Mouse (Mus musculus) splenic B cell, adult 2 months (primary cell): ENCODE measurements around the gene Gm4981.
"Not testable (repeated sequence)": the region's sequence is repeated elsewhere in the genome, so short reads cannot be mapped to it uniquely, and the experiment has no call there.

Experiments
- DNase-seq: peaks from one replicate; pipeline ENCODE4 v3.0.0-alpha.2; 2011; ENCODE audit warnings: low read depth, low spot score
- H3K27me3 ChIP-seq: 2 replicates; pipeline ENCODE4 v1.6.1; 2012; ENCODE audit warnings: mild to moderate bottlenecking, low read length, moderate library complexity, mixed read lengths; ENCODE audit not compliant: control insufficient read depth, poor library complexity, insufficient read depth, severe bottlenecking
- H3K36me3 ChIP-seq: 2 replicates; pipeline ENCODE4 v1.6.1; 2012; ENCODE audit warnings: mild to moderate bottlenecking, low read length, moderate library complexity, mixed read lengths; ENCODE audit not compliant: control insufficient read depth, poor library complexity, insufficient read depth, severe bottlenecking

The Gm4981 gene

DNA sequence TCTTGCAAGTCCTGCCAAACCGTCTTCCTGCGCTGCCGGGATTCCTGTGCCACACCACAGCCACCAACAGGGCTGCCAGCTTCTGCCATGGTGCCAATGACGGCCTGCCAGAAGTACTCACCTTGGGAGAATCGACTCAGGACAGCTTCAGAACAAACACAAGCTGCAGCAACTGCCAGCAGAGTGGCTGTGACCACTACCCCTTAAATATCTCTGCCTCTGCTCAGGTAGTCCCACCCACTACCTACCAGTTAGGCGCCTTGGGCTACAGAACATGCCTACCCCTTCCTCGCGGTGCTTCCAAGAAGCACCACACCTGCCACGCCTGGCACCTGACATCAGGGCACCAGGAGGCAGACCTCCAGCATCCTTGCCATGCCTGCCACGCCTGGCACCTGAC, at the start of gene Gm4981:
TSS of gene Gm4981 (minus strand) at position 89 of the 400 bp plus-strand sequence.
- DNase-seq, result peak; percentile 12
- Histone ChIP-seq H3K36me3 (no peaks in the 10 kb centered on the region), H3K27me3 (no peaks in the 10 kb centered on the region)

GRCm38 (mm10) chr10:58282238-58282637, 45.7 kb upstream of the Gm4981 start:
- no peaks in the 10 kb centered on the region for H3K27me3 ChIP-seq
- DNase-seq, result no peak
- H3K36me3 ChIP-seq, result peaks cover 12% of the 10 kb centered on the region

DNA sequence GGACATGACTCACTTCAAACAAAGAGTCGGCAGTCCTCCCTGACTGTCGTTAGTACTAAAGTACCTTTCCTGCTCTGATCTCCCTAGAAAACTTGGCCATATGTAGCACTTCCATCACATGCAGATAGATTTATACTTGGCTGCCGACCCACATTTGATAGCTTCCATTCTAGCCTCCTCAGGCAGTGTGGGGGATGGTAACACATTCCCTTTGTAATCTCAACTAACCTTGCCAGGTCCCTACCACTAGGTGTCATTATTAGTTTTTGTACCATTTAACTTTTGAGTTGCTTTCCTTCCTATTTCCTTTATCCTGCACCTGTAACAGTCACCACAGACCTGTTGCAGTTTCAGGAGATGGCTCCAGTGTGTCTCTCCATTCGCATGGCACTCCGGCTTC, 22.0 kb upstream of the Gm4981 start:
- H3K27me3 ChIP-seq, result no peaks in the 10 kb centered on the region
- H3K36me3 ChIP-seq, result peaks cover 5% of the 10 kb centered on the region
- peak; percentile 38 for DNase-seq

DNA sequence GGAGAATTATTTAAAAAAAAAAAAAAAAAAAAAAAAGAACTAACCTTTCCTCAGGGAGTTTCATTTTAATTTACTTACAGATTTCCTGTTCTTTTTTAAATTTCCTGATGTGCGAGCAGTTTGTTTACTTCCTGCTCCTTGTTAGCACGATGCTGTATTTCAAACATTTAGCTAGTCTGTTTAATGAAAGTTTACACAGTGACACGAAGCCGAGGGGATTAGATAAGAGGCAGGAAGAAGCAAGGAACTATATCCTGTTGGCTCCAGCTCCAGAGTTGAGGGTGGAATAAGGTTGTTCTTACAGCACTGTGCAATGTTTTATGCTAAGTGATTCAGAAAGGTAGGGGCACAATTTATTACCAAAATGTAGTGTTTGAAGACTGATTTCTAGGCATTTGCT, 19.5 kb upstream of the Gm4981 start:
- H3K27me3 ChIP-seq, result no peaks in the 10 kb centered on the region
- H3K36me3 ChIP-seq, result peaks cover 5% of the 10 kb centered on the region; the same call in 1 of the 2 replicates
- DNase-seq, result no peak

- H3K36me3 ChIP-seq, result peaks cover 3% of the 10 kb centered on the region; the same call in 1 of the 2 replicates
- no peaks in the 10 kb centered on the region for H3K27me3 ChIP-seq
- peak; percentile 96 for DNase-seq
These were observed 18.9 kb upstream of the Gm4981 start, which contains the start of gene Gcc2 for GRCm38 (mm10) chr10:58255213-58255892. Gcc2 (plus strand) TSS chr10:58255497.

DNA sequence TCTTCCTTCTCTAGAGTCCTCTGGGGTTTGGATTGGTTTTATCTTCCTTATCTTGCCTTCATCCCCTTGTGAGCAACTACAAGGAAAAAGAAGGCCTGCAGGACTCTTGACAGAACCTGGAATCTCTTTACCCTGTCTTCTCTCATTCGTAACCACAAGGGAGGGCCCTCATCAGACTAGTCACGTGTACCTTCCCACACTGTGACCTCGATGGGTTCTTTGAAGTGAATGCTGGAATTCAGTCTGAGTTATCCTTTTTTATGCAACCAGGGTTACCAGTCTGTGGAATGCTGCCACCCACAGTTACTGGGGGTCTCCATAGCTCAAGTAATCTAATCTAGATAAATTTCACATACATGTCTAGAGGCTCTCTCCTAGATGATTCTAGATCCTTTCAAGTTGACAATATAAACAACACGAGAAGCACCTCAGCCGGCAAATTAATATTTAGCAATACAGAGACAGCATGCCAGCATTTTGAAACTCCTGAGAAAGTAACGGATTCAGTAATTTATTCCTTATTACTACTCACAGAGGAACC, 18.2 kb upstream of the Gm4981 start:
- DNase-seq, result peak; percentile 16
- Histone ChIP-seq H3K36me3 (no peaks in the 10 kb centered on the region), H3K27me3 (no peaks in the 10 kb centered on the region)

DNA sequence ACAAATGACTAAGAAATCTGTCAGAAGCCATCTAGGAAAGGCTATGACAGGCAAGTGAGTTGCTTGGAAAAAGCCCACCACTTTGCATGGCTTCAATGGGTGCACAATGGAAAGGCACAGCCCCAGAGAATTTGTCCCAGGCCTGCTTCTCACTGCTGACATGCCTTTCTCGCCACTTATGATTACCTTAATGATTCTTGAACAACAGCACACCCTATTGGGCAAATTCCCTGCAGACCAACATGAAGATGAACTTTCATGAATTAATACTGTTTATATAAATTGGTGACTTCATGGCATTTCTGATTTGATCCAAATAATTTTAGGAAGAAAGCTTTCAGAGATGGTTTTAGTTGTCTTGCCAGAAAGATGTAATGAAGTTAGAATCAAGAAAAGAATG, 13.0 kb upstream of the Gm4981 start:
- Histone ChIP-seq H3K27me3 (no peaks in the 10 kb centered on the region), H3K36me3 (no peaks in the 10 kb centered on the region)
- peak; percentile 13 for DNase-seq

GRCm38 (mm10) chr10:58238984-58239740, 2.7 kb upstream of the Gm4981 start:
- DNase-seq, result peak; percentile 39
- not testable (repeated sequence) for H3K36me3 ChIP-seq, H3K27me3 ChIP-seq

- not testable (repeated sequence) for DNase-seq, H3K27me3 ChIP-seq, H3K36me3 ChIP-seq
These were observed 1.5 kb downstream of the Gm4981 start for GRCm38 (mm10) chr10:58234985-58235384.

GRCm38 (mm10) chr10:58233740-58234121, 2.8 kb downstream of the Gm4981 start:
- not testable (repeated sequence) for DNase-seq, H3K36me3 ChIP-seq, H3K27me3 ChIP-seq

- H3K36me3 ChIP-seq, DNase-seq, H3K27me3 ChIP-seq: not testable (repeated sequence)
These were observed 3.3 kb downstream of the Gm4981 start for GRCm38 (mm10) chr10:58233054-58233739.

- not testable (repeated sequence) for H3K27me3 ChIP-seq, DNase-seq
These were observed 3.9 kb downstream of the Gm4981 start, which contains the start of gene Duxf3 for GRCm38 (mm10) chr10:58232641-58232969. Duxf3 (minus strand) TSS chr10:58232675.

GRCm38 (mm10) chr10:58231779-58232640, 4.5 kb downstream of the Gm4981 start:
- not testable (repeated sequence) for H3K27me3 ChIP-seq, H3K36me3 ChIP-seq
- peak; percentile 47 for DNase-seq

More at GRCm38 (mm10) chr10:58232641-58232969, 3.9 kb downstream of the Gm4981 start, which contains the start of gene Duxf3:
- not testable (repeated sequence) for H3K36me3 ChIP-seq

GRCm38 (mm10) chr10:58231088-58231487, 5.4 kb downstream of the Gm4981 start:
- H3K27me3 ChIP-seq, H3K36me3 ChIP-seq: not testable (repeated sequence)
- peak; percentile 28 for DNase-seq
